Mouse (Mus musculus) ES-E14 (cell line): ENCODE data around the gene Gm9821.

Experiments
- CHD2 ChIP-seq: IDR thresholded peaks from 2 replicates; pipeline ENCODE4 v1.6.1; 2014; ENCODE audit warnings: mild to moderate bottlenecking, low read depth, low read length, inconsistent platforms
- HCFC1 ChIP-seq: IDR thresholded peaks from 2 replicates; pipeline ENCODE4 v1.6.1; 2012; ENCODE audit warnings: low read length, inconsistent platforms, borderline replicate concordance; ENCODE audit not compliant: insufficient read depth

DNA sequence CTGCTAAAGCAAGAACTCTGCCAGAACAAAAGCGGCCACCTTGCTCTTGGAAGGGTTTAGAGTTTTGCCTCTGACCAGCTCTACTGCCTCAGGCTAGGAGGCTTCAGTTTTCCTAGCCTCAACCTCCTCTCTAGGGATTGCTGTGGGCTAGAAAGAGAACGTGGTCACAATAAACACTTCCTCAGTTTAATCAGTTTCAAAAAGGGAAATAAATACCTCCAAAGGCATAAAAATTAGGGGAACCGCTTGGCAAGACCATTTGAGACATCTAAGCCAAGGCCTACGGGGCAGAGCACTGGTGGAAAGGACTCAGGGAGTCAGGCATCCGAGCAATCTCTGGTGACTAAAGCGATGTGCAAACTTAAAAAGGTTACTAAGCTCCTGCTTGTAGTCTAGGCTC, 10.4 kb downstream of the Gm9821 start:
- TF ChIP-seq HCFC1 (no peak), CHD2 (no peak)
